Mouse (Mus musculus) kidney, embryonic 14.5 days (tissue): Measurements from ENCODE around the gene Cep83. TPM values are rescaled to one million over a fixed set of nuclear protein-coding genes. Genes with fewer than 3 reads are reported as not detected.

ENCODE experiments used
- ATAC-seq: fragments of 200-750 bp; cut with Nextera tagmentation; 2 replicates; pipeline ENCODE4 v1.8.0; 2017; ENCODE audit warnings: moderate number of reproducible peaks, mild to moderate bottlenecking, moderate TSS enrichment, moderate library complexity; ENCODE audit not compliant: low FRiP score, low TSS enrichment
- H3K27ac ChIP-seq: fragments of 300-500 bp; sonication (generic); 2 replicates; pipeline ENCODE4 v1.5.1; 2014; ENCODE audit warnings: low read depth, mild to moderate bottlenecking, low read length, moderate library complexity, mixed read lengths
- H3K27me3 ChIP-seq: fragments of 300-500 bp; sonication (generic); 2 replicates; pipeline ENCODE4 v1.6.1; 2014; ENCODE audit warnings: mild to moderate bottlenecking, low read length; ENCODE audit not compliant: control insufficient read depth, insufficient read depth
- H3K36me3 ChIP-seq: fragments of 300-500 bp; sonication (generic); 2 replicates; pipeline ENCODE4 v1.6.1; 2014; ENCODE audit warnings: low read length, mixed read lengths; ENCODE audit not compliant: control insufficient read depth, insufficient read depth
- H3K4me1 ChIP-seq: fragments of 300-500 bp; sonication (generic); 2 replicates; pipeline ENCODE4 v1.6.1; 2014; ENCODE audit warnings: low read length, mixed read lengths; ENCODE audit not compliant: control insufficient read depth, insufficient read depth
- H3K4me2 ChIP-seq: fragments of 300-500 bp; sonication (generic); replicated peaks from 2 replicates; pipeline ENCODE4 v1.6.1; 2014; ENCODE audit warnings: low read depth, mild to moderate bottlenecking, low read length
- H3K4me3 ChIP-seq: fragments of 300-500 bp; sonication (generic); 2 replicates; pipeline ENCODE4 v1.5.1; 2014; ENCODE audit warnings: mild to moderate bottlenecking, low read length
- H3K9ac ChIP-seq: fragments of 300-500 bp; sonication (generic); 2 replicates; pipeline ENCODE4 v1.6.1; 2014; ENCODE audit warnings: low read depth, mild to moderate bottlenecking, low read length, moderate library complexity
- H3K9me3 ChIP-seq: fragments of 300-500 bp; sonication (generic); 2 replicates; pipeline ENCODE4 v1.6.1; 2016; ENCODE audit warnings: low read length; ENCODE audit not compliant: control insufficient read depth
- WGBS: fragments of 180-500 bp; shearing (Covaris S2); extraction: QIAGEN DNeasy Blood & Tissue Kit; methylation state at CpG from one replicate; pipeline ENCODE4 v1.1.7; 2014; 5-methylcytosine and 5-hydroxymethylcytosine counted together
- polyA plus RNA-seq: library from polyadenylated mRNA; unstranded; fragments of >200 nt; fragmentation: Nextera tagmentation; extraction: Ambion mirVana; gene quantifications from 2 replicates; pipeline ENCODE4 v1.2.1, GENCODE M21; 2014

Gene Cep83
- polyA plus RNA-seq: 19.5 and 19.6 TPM in 2 replicates

GRCm38 (mm10) chr10:94688420-94689175 lies at the start of gene Cep83:
Cep83 (plus strand) TSS chr10:94688654.
- H3K4me3 ChIP-seq: peak within 1 kb of the TSS; percentile 91
- H3K4me2 ChIP-seq: peak within 1 kb of the TSS; percentile 84
- H3K9ac ChIP-seq: peak within 1 kb of the TSS; percentile 93
- H3K27ac ChIP-seq: peak within 1 kb of the TSS; percentile 88
- WGBS: under 1% methylated on average over 76 of the region's 86 CpGs
- 0 out of 2 replicates have a peak, but pooled peaks cover 3% of the 10 kb centered on the region for H3K9me3 ChIP-seq
- no peaks in the 10 kb centered on the region for H3K27me3 ChIP-seq
- no peaks in the 10 kb centered on the region for H3K36me3 ChIP-seq
- H3K4me1 ChIP-seq: peaks cover 7% of the 10 kb centered on the region; the same call in 1 of the 2 replicates
- peak; percentile 98 for ATAC-seq

- no peak for ATAC-seq
- no peaks in the 10 kb centered on the region for H3K27me3 ChIP-seq
- H3K9ac ChIP-seq: no peak overlapping the region
- no peak overlapping the region for H3K4me3 ChIP-seq
- WGBS: 81% methylated on average over 5 of the region's 5 CpGs
- no peaks in the 10 kb centered on the region for H3K4me1 ChIP-seq
- no peak overlapping the region for H3K4me2 ChIP-seq
- H3K9me3 ChIP-seq: no peaks in the 10 kb centered on the region; the same call in 1 of the 2 replicates
- no peak overlapping the region for H3K27ac ChIP-seq
- H3K36me3 ChIP-seq: no peaks in the 10 kb centered on the region
These were observed 49.2 kb upstream of the Cep83 start for GRCm38 (mm10) chr10:94639281-94639680.

GRCm38 (mm10) chr10:94640067-94640466 lies 48.4 kb upstream of the Cep83 start:
- no peaks in the 10 kb centered on the region; the same call in 1 of the 2 replicates for H3K9me3 ChIP-seq
- no peak for ATAC-seq
- H3K27me3 ChIP-seq: no peaks in the 10 kb centered on the region
- no peak overlapping the region for H3K4me3 ChIP-seq
- 76% methylated on average over 5 of the region's 5 CpGs for WGBS
- H3K27ac ChIP-seq: no peak overlapping the region
- H3K4me2 ChIP-seq: no peak overlapping the region
- H3K4me1 ChIP-seq: no peaks in the 10 kb centered on the region
- no peaks in the 10 kb centered on the region for H3K36me3 ChIP-seq
- H3K9ac ChIP-seq: no peak overlapping the region

GRCm38 (mm10) chr10:94664036-94664435 lies 24.4 kb upstream of the Cep83 start:
- WGBS: 77% methylated on average over 3 of the region's 3 CpGs

GRCm38 (mm10) chr10:94664455-94664854 lies 24.0 kb upstream of the Cep83 start:
- H3K4me1 ChIP-seq: no peaks in the 10 kb centered on the region
- WGBS: 93% methylated on average over 7 of the region's 7 CpGs
- ATAC-seq: no peak

More at GRCm38 (mm10) chr10:94664036-94664435, 24.4 kb upstream of the Cep83 start:
- no peaks in the 10 kb centered on the region for H3K36me3 ChIP-seq
- H3K9me3 ChIP-seq: no peaks in the 10 kb centered on the region
- no peaks in the 10 kb centered on the region for H3K4me1 ChIP-seq
- no peak overlapping the region for H3K9ac ChIP-seq
- no peak overlapping the region for H3K4me3 ChIP-seq
- no peak for ATAC-seq
- no peak overlapping the region for H3K4me2 ChIP-seq
- H3K27ac ChIP-seq: no peak overlapping the region
- H3K27me3 ChIP-seq: no peaks in the 10 kb centered on the region

GRCm38 (mm10) chr10:94668147-94668546 lies 20.3 kb upstream of the Cep83 start:
- ATAC-seq: no peak
- Histone ChIP-seq H3K4me1 (no peaks in the 10 kb centered on the region), H3K27ac (no peak overlapping the region), H3K4me3 (no peak overlapping the region), H3K36me3 (no peaks in the 10 kb centered on the region), H3K9ac (no peak overlapping the region), H3K9me3 (no peaks in the 10 kb centered on the region), H3K4me2 (no peak overlapping the region), H3K27me3 (no peaks in the 10 kb centered on the region)

More at GRCm38 (mm10) chr10:94664455-94664854, 24.0 kb upstream of the Cep83 start:
- Histone ChIP-seq H3K4me3 (no peak overlapping the region), H3K27me3 (no peaks in the 10 kb centered on the region), H3K27ac (no peak overlapping the region), H3K9me3 (no peaks in the 10 kb centered on the region), H3K4me2 (no peak overlapping the region), H3K36me3 (no peaks in the 10 kb centered on the region), H3K9ac (no peak overlapping the region)

GRCm38 (mm10) chr10:94687801-94688419 lies 544 bp upstream of the Cep83 start:
- Histone ChIP-seq H3K4me1 (peaks cover 7% of the 10 kb centered on the region; the same call in 1 of the 2 replicates), H3K9ac (peak overlapping the region; percentile 93), H3K36me3 (no peaks in the 10 kb centered on the region), H3K4me2 (peak overlapping the region; percentile 84), H3K27me3 (no peaks in the 10 kb centered on the region), H3K27ac (peak overlapping the region; percentile 88), H3K4me3 (peak overlapping the region; percentile 91), H3K9me3 (0 out of 2 replicates have a peak, but pooled peaks cover 3% of the 10 kb centered on the region)
- peak; percentile 82 for ATAC-seq
- 4% methylated on average over 20 of the region's 20 CpGs for WGBS

GRCm38 (mm10) chr10:94689176-94689510 lies 689 bp downstream of the Cep83 start:
- no peaks in the 10 kb centered on the region for H3K36me3 ChIP-seq
- H3K4me2 ChIP-seq: peak overlapping the region; percentile 84
- H3K9ac ChIP-seq: peak overlapping the region; percentile 93
- WGBS: under 1% methylated on average over 7 of the region's 7 CpGs
- H3K9me3 ChIP-seq: 0 out of 2 replicates have a peak, but pooled peaks cover 3% of the 10 kb centered on the region
- no peak for ATAC-seq
- H3K27me3 ChIP-seq: no peaks in the 10 kb centered on the region
- peaks cover 7% of the 10 kb centered on the region; the same call in 1 of the 2 replicates for H3K4me1 ChIP-seq
- peak overlapping the region; percentile 91 for H3K4me3 ChIP-seq
- H3K27ac ChIP-seq: peak overlapping the region; percentile 88

- Histone ChIP-seq H3K4me3 (no peak overlapping the region), H3K9me3 (0 out of 2 replicates have a peak, but pooled peaks cover 3% of the 10 kb centered on the region), H3K9ac (no peak overlapping the region), H3K27me3 (no peaks in the 10 kb centered on the region), H3K4me1 (peaks cover 7% of the 10 kb centered on the region; the same call in 1 of the 2 replicates), H3K27ac (no peak overlapping the region), H3K4me2 (no peak overlapping the region), H3K36me3 (no peaks in the 10 kb centered on the region)
- ATAC-seq: no peak
- 62% methylated on average over 1 of the region's 1 CpGs for WGBS
These were observed 1.9 kb downstream of the Cep83 start for GRCm38 (mm10) chr10:94690376-94690775.
